Mouse (Mus musculus) brain, embryonic 14.5 days (tissue): ENCODE results near the gene Ddx25. TPM values are rescaled to one million over a fixed set of nuclear protein-coding genes. Genes with fewer than 3 reads are reported as not detected.

Experiments used
- DNase-seq: peaks from one replicate; pipeline ENCODE4 v3.0.0-alpha.2; 2011; ENCODE audit warnings: low read depth
- CTCF ChIP-seq: fragments of 200-500 bp; IDR thresholded peaks from 2 replicates; pipeline ENCODE4 v1.5.1; 2012; ENCODE audit warnings: inconsistent platforms, mild to moderate bottlenecking, moderate library complexity, borderline replicate concordance; ENCODE audit not compliant: insufficient read depth, insufficient read length; ENCODE audit errors: extremely low read depth
- POLR2A ChIP-seq: fragments of 200-500 bp; IDR thresholded peaks from 2 replicates; pipeline ENCODE4 v1.6.1; 2012; ENCODE audit warnings: mild to moderate bottlenecking, inconsistent platforms, borderline replicate concordance; ENCODE audit not compliant: poor library complexity, insufficient read depth, insufficient read length, severe bottlenecking; ENCODE audit errors: extremely low read depth
- polyA plus RNA-seq: library from polyadenylated mRNA; depleted of rRNA; stranded (reverse); fragments of >200 nt; gene quantifications from 2 replicates; pipeline ENCODE4 v1.2.3, GENCODE M21; 2012; rRNA removed

The Ddx25 gene
- polyA plus RNA-seq, 1 experiment, result 15.2 TPM

DNA sequence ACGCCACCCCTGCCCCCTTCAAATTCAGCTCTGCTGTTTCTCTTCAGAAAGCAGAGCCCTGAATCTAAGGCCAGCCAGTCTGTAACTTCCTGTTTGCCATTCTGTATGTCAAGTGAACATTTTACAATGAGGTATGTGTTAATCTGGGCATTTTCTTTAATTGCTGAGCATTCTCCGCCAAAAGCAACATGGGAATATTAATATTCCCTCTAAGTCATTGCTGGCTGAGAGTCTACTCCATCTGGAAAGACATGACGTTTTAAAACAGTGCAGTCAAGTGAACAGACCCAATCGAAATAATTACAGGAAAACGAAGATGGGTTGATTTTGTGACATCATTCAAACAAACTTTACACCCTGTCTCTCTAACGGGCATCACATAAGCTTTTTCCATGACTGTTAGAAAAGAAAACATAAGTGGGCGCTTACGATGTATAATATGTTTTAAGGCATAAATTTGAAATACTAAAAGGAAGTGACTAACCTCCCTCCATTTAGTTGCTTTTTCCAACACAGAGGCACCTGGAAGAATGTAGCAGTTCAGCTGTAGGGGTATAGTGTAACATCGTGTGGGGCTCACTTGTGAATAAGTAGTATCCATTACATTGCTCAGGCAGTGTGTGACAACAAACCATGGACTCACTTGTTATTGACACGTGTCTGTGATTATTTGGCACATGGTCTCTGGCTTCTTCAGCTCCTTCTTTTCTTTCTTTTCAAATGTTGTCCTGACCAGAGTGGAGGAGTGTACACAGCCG is 67.0 kb downstream of the Ddx25 start:
- TF ChIP-seq CTCF (no peak), POLR2A (no peak)
- DNase-seq, result peak; percentile 55

GRCm38 (mm10) chr9:35488496-35488895 is 69.8 kb downstream of the Ddx25 start:
- no peak for DNase-seq
- TF ChIP-seq CTCF (no peak), POLR2A (no peak)

Other genes with a start within 250 kb of the Ddx25 start
- 22.4 and 31.5 TPM in 2 replicates for gene Cdon, start 137.4 kb downstream of the Ddx25 start, polyA plus RNA-seq
- gene Gm1113, start 40.3 kb downstream of the Ddx25 start, polyA plus RNA-seq, result not detected in 2 replicates
- gene Pus3, start 67 bp upstream of the Ddx25 start, polyA plus RNA-seq, result 12.6 and 16.1 TPM in 2 replicates
- gene Pate2, start 11.8 kb upstream of the Ddx25 start, polyA plus RNA-seq, result 1.1 and 1.4 TPM in 2 replicates
- gene Hyls1, start 11.9 kb upstream of the Ddx25 start, polyA plus RNA-seq, result 13.4 and 14.5 TPM in 2 replicates
- gene Pate4, start 53.4 kb upstream of the Ddx25 start, polyA plus RNA-seq, result not detected in 2 replicates
- gene Pate3, start 89.7 kb upstream of the Ddx25 start, polyA plus RNA-seq, result not detected in 2 replicates
- gene Pate1, start 128.9 kb upstream of the Ddx25 start, polyA plus RNA-seq, result not detected in 2 replicates
- gene Gm17677, start 182.5 kb upstream of the Ddx25 start, polyA plus RNA-seq, result not detected in 2 replicates
- not detected in 2 replicates for gene Gm17727, start 219.6 kb upstream of the Ddx25 start, polyA plus RNA-seq
- not detected in 2 replicates for gene Gm27235, start 231.6 kb upstream of the Ddx25 start, polyA plus RNA-seq
- not detected in 2 replicates for gene D730048I06Rik, start 231.6 kb upstream of the Ddx25 start, polyA plus RNA-seq